Mouse (Mus musculus): ENCODE data around the gene Gm3047. TPM values are rescaled to one million over a fixed set of nuclear protein-coding genes. Genes with fewer than 3 reads are reported as not detected.
"Not testable (repeated sequence)": the region's sequence is repeated elsewhere in the genome, so short reads cannot be mapped to it uniquely, and the experiment has no call there.

Gene Gm3047
- not detected for total RNA-seq (2021)
- long read RNA-seq, experiment 1 = 0 reads
- long read RNA-seq, experiment 2 = 0 reads

DNA sequence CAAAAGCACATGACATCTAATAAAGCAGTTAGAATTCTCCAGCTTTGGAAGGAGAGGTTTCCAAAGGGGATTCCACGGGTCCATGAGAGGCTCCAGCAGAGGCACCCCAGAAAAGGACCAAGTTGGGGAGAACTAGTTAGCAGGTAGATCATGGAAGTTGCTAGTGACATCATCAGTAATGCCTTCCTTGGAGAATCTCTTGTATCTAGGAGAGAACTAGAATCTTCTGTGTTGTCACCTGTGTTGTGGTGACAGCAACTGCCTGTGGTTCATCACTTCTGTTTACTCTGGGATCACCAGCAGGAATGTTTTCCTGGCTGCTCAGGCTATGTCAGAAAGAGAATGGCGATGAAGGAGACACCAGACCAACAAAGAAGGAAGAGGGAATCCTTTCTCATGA, at the start of gene Gm3047:
Gm3047 (plus strand) TSS at position 301 of the 400 bp plus-strand sequence.
- intact Hi-C loops (cut with DNase I); DNase-seq: not testable (repeated sequence)

Other genes with a start within 250 kb of the Gm3047 start
- not detected for gene Gm3149, start 238.1 kb upstream of the Gm3047 start, total RNA-seq (2021)
- under 1 TPM in 1 of 2 experiments, not detected in 1; 0.31 TPM for gene 2610042L04Rik, start 220.6 kb upstream of the Gm3047 start, total RNA-seq (2021)
- not detected for gene Gm3159, start 157.9 kb upstream of the Gm3047 start, total RNA-seq (2021)
- gene Gm3164, start 140.0 kb upstream of the Gm3047 start, total RNA-seq (2021) = under 1 TPM in 1 of 2 experiments, not detected in 1; 0.26 TPM
- gene Gm3173, start 124.4 kb upstream of the Gm3047 start, total RNA-seq (2021) = not detected
- not detected for gene Gm3182, start 73.7 kb upstream of the Gm3047 start, total RNA-seq (2021)
- not detected for gene Gm8159, start 76.9 kb downstream of the Gm3047 start, total RNA-seq (2021)
- not detected for gene Gm3239, start 108.8 kb downstream of the Gm3047 start, total RNA-seq (2021)
- gene Gm7876, start 153.8 kb downstream of the Gm3047 start, total RNA-seq (2021) = not detected
- gene Gm3252, start 171.4 kb downstream of the Gm3047 start, total RNA-seq (2021) = not detected
- gene Gm9602, start 220.9 kb downstream of the Gm3047 start, total RNA-seq (2021) = not detected

Measured in gastrocnemius, postnatal 36 days (tissue).